Mouse (Mus musculus): ENCODE measurements at regions not wholly inside any gene's neighbourhood (a gene's known extent, or its start where the extent isn't known, plus 50 kb on each side); places are given as distances from the start of the nearest gene placed in this dataset.
A peak's percentile ranks its signal among the peaks of the same experiment; 100 is the strongest.

GRCm38 (mm10) chr4:23844288-23844971 lies 651.8 kb upstream of the Mms22l start:
- Histone ChIP-seq H3K27ac (ENCODE audit: low read depth, low read length) (no peak overlapping the region), H3K27me3 (replicated peaks; ENCODE audit: control insufficient read depth, insufficient read depth, low read length) (no peaks in the 10 kb centered on the region), H3K4me3 (ENCODE audit: low read length) (no peak overlapping the region), H3K4me2 (ENCODE audit: low read length) (no peak overlapping the region), H3K9me3 (ENCODE audit: control insufficient read depth, low read length) (no peaks in the 10 kb centered on the region), H3K36me3 (ENCODE audit: control insufficient read depth, insufficient read depth, low read length) (no peaks in the 10 kb centered on the region), H3K4me1 (ENCODE audit: control insufficient read depth, insufficient read depth, low read depth, low read length) (no peaks in the 10 kb centered on the region), H3K9ac (ENCODE audit: low read depth, low read length) (no peak overlapping the region)
- 70% methylated on average over 2 of the region's 2 CpGs for WGBS
- peak; percentile 58; the same call in 1 of the 2 replicates for ATAC-seq

GRCm38 (mm10) chr4:23845263-23845662 lies 651.0 kb upstream of the Mms22l start:
- Histone ChIP-seq H3K4me1 (ENCODE audit: control insufficient read depth, insufficient read depth, low read depth, low read length) (no peaks in the 10 kb centered on the region), H3K9me3 (ENCODE audit: control insufficient read depth, low read length) (no peaks in the 10 kb centered on the region), H3K27me3 (replicated peaks; ENCODE audit: control insufficient read depth, insufficient read depth, low read length) (no peaks in the 10 kb centered on the region), H3K4me3 (ENCODE audit: low read length) (no peak overlapping the region), H3K36me3 (ENCODE audit: control insufficient read depth, insufficient read depth, low read length) (no peaks in the 10 kb centered on the region), H3K4me2 (ENCODE audit: low read length) (no peak overlapping the region), H3K9ac (ENCODE audit: low read depth, low read length) (no peak overlapping the region), H3K27ac (ENCODE audit: low read depth, low read length) (no peak overlapping the region)
- no peak for ATAC-seq
- WGBS, result 65% methylated on average over 5 of the region's 5 CpGs

GRCm38 (mm10) chr4:23850640-23851039 lies 645.6 kb upstream of the Mms22l start:
- no peak overlapping the region for H3K4me2 ChIP-seq (ENCODE audit: low read length)
- WGBS, result 87% methylated on average over 2 of the region's 2 CpGs
- no peaks in the 10 kb centered on the region for H3K4me1 ChIP-seq (ENCODE audit: control insufficient read depth, insufficient read depth, low read depth, low read length)
- no peak overlapping the region for H3K9ac ChIP-seq (ENCODE audit: low read depth, low read length)
- H3K36me3 ChIP-seq (ENCODE audit: control insufficient read depth, insufficient read depth, low read length), result no peaks in the 10 kb centered on the region
- H3K27me3 ChIP-seq (replicated peaks; ENCODE audit: control insufficient read depth, insufficient read depth, low read length), result no peaks in the 10 kb centered on the region
- no peak overlapping the region for H3K27ac ChIP-seq (ENCODE audit: low read depth, low read length)
- H3K9me3 ChIP-seq (ENCODE audit: control insufficient read depth, low read length), result no peaks in the 10 kb centered on the region
- no peak overlapping the region for H3K4me3 ChIP-seq (ENCODE audit: low read length)
- no peak for ATAC-seq

GRCm38 (mm10) chr4:23862437-23862836 lies 633.8 kb upstream of the Mms22l start:
- H3K36me3 ChIP-seq (ENCODE audit: control insufficient read depth, insufficient read depth, low read length), result no peaks in the 10 kb centered on the region
- H3K4me3 ChIP-seq (ENCODE audit: low read length), result no peak overlapping the region
- WGBS, result 80% methylated on average over 3 of the region's 3 CpGs
- no peaks in the 10 kb centered on the region for H3K27me3 ChIP-seq (replicated peaks; ENCODE audit: control insufficient read depth, insufficient read depth, low read length)
- no peak for ATAC-seq
- no peak overlapping the region for H3K4me2 ChIP-seq (ENCODE audit: low read length)
- H3K9me3 ChIP-seq (ENCODE audit: control insufficient read depth, low read length), result no peaks in the 10 kb centered on the region
- H3K27ac ChIP-seq (ENCODE audit: low read depth, low read length), result no peak overlapping the region
- no peaks in the 10 kb centered on the region for H3K4me1 ChIP-seq (ENCODE audit: control insufficient read depth, insufficient read depth, low read depth, low read length)
- H3K9ac ChIP-seq (ENCODE audit: low read depth, low read length), result no peak overlapping the region

- Histone ChIP-seq H3K4me2 (ENCODE audit: low read length) (no peak overlapping the region), H3K9me3 (ENCODE audit: control insufficient read depth, low read length) (no peaks in the 10 kb centered on the region), H3K4me1 (ENCODE audit: control insufficient read depth, insufficient read depth, low read depth, low read length) (no peaks in the 10 kb centered on the region), H3K36me3 (ENCODE audit: control insufficient read depth, insufficient read depth, low read length) (no peaks in the 10 kb centered on the region), H3K4me3 (ENCODE audit: low read length) (no peak overlapping the region), H3K27me3 (replicated peaks; ENCODE audit: control insufficient read depth, insufficient read depth, low read length) (no peaks in the 10 kb centered on the region), H3K27ac (ENCODE audit: low read depth, low read length) (no peak overlapping the region), H3K9ac (ENCODE audit: low read depth, low read length) (no peak overlapping the region)
- WGBS, result 67% methylated on average over 7 of the region's 7 CpGs
- peak; percentile 40; the same call in 1 of the 2 replicates for ATAC-seq
Measured at GRCm38 (mm10) chr4:23880007-23880406, 616.2 kb upstream of the Mms22l start.

- Histone ChIP-seq H3K9ac (ENCODE audit: low read depth, low read length) (no peak overlapping the region), H3K4me3 (ENCODE audit: low read length) (no peak overlapping the region), H3K4me2 (ENCODE audit: low read length) (no peak overlapping the region), H3K36me3 (ENCODE audit: control insufficient read depth, insufficient read depth, low read length) (no peaks in the 10 kb centered on the region), H3K4me1 (ENCODE audit: control insufficient read depth, insufficient read depth, low read depth, low read length) (no peaks in the 10 kb centered on the region), H3K27me3 (replicated peaks; ENCODE audit: control insufficient read depth, insufficient read depth, low read length) (no peaks in the 10 kb centered on the region), H3K27ac (ENCODE audit: low read depth, low read length) (no peak overlapping the region), H3K9me3 (ENCODE audit: control insufficient read depth, low read length) (no peaks in the 10 kb centered on the region)
- peak; percentile 93 for ATAC-seq
- 11% methylated on average over 4 of the region's 4 CpGs for WGBS
Measured at GRCm38 (mm10) chr4:23913396-23913795, 582.9 kb upstream of the Mms22l start.

GRCm38 (mm10) chr4:23913822-23914221 lies 582.4 kb upstream of the Mms22l start:
- WGBS, result 84% methylated on average over 4 of the region's 4 CpGs
- H3K27ac ChIP-seq (ENCODE audit: low read depth, low read length), result no peak overlapping the region
- ATAC-seq, result no peak; the same call in 1 of the 2 replicates

GRCm38 (mm10) chr4:23914423-23914822 lies 581.8 kb upstream of the Mms22l start:
- no peak for ATAC-seq
- no peak overlapping the region for H3K4me3 ChIP-seq (ENCODE audit: low read length)
- H3K27me3 ChIP-seq (replicated peaks; ENCODE audit: control insufficient read depth, insufficient read depth, low read length), result no peaks in the 10 kb centered on the region
- H3K4me1 ChIP-seq (ENCODE audit: control insufficient read depth, insufficient read depth, low read depth, low read length), result no peaks in the 10 kb centered on the region
- no peak overlapping the region for H3K9ac ChIP-seq (ENCODE audit: low read depth, low read length)
- no peak overlapping the region for H3K4me2 ChIP-seq (ENCODE audit: low read length)
- H3K9me3 ChIP-seq (ENCODE audit: control insufficient read depth, low read length), result no peaks in the 10 kb centered on the region
- no peak overlapping the region for H3K27ac ChIP-seq (ENCODE audit: low read depth, low read length)
- no peaks in the 10 kb centered on the region for H3K36me3 ChIP-seq (ENCODE audit: control insufficient read depth, insufficient read depth, low read length)
- WGBS, result 86% methylated on average over 7 of the region's 7 CpGs

More at GRCm38 (mm10) chr4:23913822-23914221, 582.4 kb upstream of the Mms22l start:
- no peak overlapping the region for H3K9ac ChIP-seq (ENCODE audit: low read depth, low read length)
- H3K4me2 ChIP-seq (ENCODE audit: low read length), result no peak overlapping the region
- no peaks in the 10 kb centered on the region for H3K9me3 ChIP-seq (ENCODE audit: control insufficient read depth, low read length)
- no peak overlapping the region for H3K4me3 ChIP-seq (ENCODE audit: low read length)
- H3K4me1 ChIP-seq (ENCODE audit: control insufficient read depth, insufficient read depth, low read depth, low read length), result no peaks in the 10 kb centered on the region
- H3K27me3 ChIP-seq (replicated peaks; ENCODE audit: control insufficient read depth, insufficient read depth, low read length), result no peaks in the 10 kb centered on the region
- H3K36me3 ChIP-seq (ENCODE audit: control insufficient read depth, insufficient read depth, low read length), result no peaks in the 10 kb centered on the region

GRCm38 (mm10) chr4:23921520-23921919 lies 574.7 kb upstream of the Mms22l start:
- H3K4me3 ChIP-seq (ENCODE audit: low read length), result no peak overlapping the region
- WGBS, result 90% methylated on average over 3 of the region's 3 CpGs
- H3K36me3 ChIP-seq (ENCODE audit: control insufficient read depth, insufficient read depth, low read length), result no peaks in the 10 kb centered on the region
- no peak overlapping the region for H3K4me2 ChIP-seq (ENCODE audit: low read length)
- no peaks in the 10 kb centered on the region for H3K27me3 ChIP-seq (replicated peaks; ENCODE audit: control insufficient read depth, insufficient read depth, low read length)
- H3K9me3 ChIP-seq (ENCODE audit: control insufficient read depth, low read length), result no peaks in the 10 kb centered on the region
- H3K9ac ChIP-seq (ENCODE audit: low read depth, low read length), result no peak overlapping the region
- no peaks in the 10 kb centered on the region for H3K4me1 ChIP-seq (ENCODE audit: control insufficient read depth, insufficient read depth, low read depth, low read length)
- no peak overlapping the region for H3K27ac ChIP-seq (ENCODE audit: low read depth, low read length)
- ATAC-seq, result no peak

Data from hindbrain, embryonic 16.5 days (tissue).